Mouse (Mus musculus) cerebellum, adult 2 months (tissue): Measurements from ENCODE around the gene Adamts18.

Experiments used
- CTCF ChIP-seq: fragments of 200-500 bp; IDR thresholded peaks from 2 replicates; pipeline ENCODE4 v1.5.1; 2011; ENCODE audit warnings: low read depth, mild to moderate bottlenecking, control low read depth, low read length, moderate library complexity, borderline replicate concordance; ENCODE audit not compliant: insufficient read depth
- POLR2A ChIP-seq: fragments of 200-500 bp; IDR thresholded peaks from 2 replicates; pipeline ENCODE4 v1.6.1; 2011; ENCODE audit warnings: low read length, control low read depth, borderline replicate concordance; ENCODE audit not compliant: insufficient read depth

DNA sequence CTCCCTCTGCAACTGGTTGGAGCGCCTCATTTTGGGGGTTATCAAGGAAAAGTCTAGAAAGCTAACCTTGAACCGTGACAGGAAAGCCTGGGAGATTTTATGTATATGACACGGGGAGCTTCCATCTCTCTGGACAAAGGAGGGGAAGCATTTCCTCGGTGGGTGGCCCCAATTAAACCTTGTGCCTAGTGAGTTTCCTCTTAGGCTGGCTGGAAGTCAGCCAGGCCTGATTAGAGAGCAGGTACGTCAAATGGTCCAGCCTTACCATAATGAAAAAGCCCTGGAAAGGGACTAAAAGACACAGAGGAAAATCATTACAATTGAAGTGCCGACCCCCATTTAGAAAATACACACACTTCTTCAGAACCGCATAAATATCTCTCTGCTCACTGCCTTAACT, 10.3 kb upstream of the Adamts18 start:
- no peak for TF ChIP-seq CTCF
- no peak for TF ChIP-seq POLR2A
